Mouse (Mus musculus): ENCODE measurements at regions not wholly inside any gene's neighbourhood (a gene's known extent, or its start where the extent isn't known, plus 50 kb on each side); places are given as distances from the start of the nearest gene placed in this dataset.

GRCm38 (mm10) chr3:143822564-143823394, 382.2 kb downstream of the Lmo4 start:
- WGBS: 80% methylated on average over 8 of the region's 8 CpGs
- H3K27me3 ChIP-seq (ENCODE audit: control insufficient read depth, insufficient read depth, low read length): no peaks in the 10 kb centered on the region
- DNase-seq (ENCODE audit: low spot score) (no peak), ATAC-seq (ENCODE audit: low FRiP score) (no peak)
- no peaks in the 10 kb centered on the region for H3K36me3 ChIP-seq (replicated peaks; ENCODE audit: control insufficient read depth, insufficient read depth)
- H3K4me3 ChIP-seq (replicated peaks; ENCODE audit: low read length): no peak overlapping the region
- no peak overlapping the region for H3K27ac ChIP-seq
- no peaks in the 10 kb centered on the region for H3K9me3 ChIP-seq (ENCODE audit: control insufficient read depth, low read length)
- no peak overlapping the region for H3K9ac ChIP-seq
- H3K4me2 ChIP-seq (replicated peaks): no peak overlapping the region
- no peaks in the 10 kb centered on the region for H3K4me1 ChIP-seq (replicated peaks; ENCODE audit: control insufficient read depth, insufficient read depth, low read length)

- Histone ChIP-seq H3K27ac (no peak overlapping the region), H3K9me3 (ENCODE audit: control insufficient read depth, low read length) (no peaks in the 10 kb centered on the region), H3K9ac (no peak overlapping the region), H3K4me2 (replicated peaks) (no peak overlapping the region), H3K36me3 (replicated peaks; ENCODE audit: control insufficient read depth, insufficient read depth) (no peaks in the 10 kb centered on the region), H3K4me3 (replicated peaks; ENCODE audit: low read length) (no peak overlapping the region), H3K4me1 (replicated peaks; ENCODE audit: control insufficient read depth, insufficient read depth, low read length) (no peaks in the 10 kb centered on the region), H3K27me3 (ENCODE audit: control insufficient read depth, insufficient read depth, low read length) (no peaks in the 10 kb centered on the region)
- no peak for ATAC-seq (ENCODE audit: low FRiP score)
- 92% methylated on average over 8 of the region's 8 CpGs for whole genome bisulfite sequencing
- DNase-seq (ENCODE audit: low spot score): no peak
Measured at GRCm38 (mm10) chr3:143807544-143807943, 397.5 kb downstream of the Lmo4 start.

GRCm38 (mm10) chr3:143806940-143807339, 398.1 kb downstream of the Lmo4 start:
- no peak overlapping the region for H3K9ac ChIP-seq
- no peaks in the 10 kb centered on the region for H3K4me1 ChIP-seq (replicated peaks; ENCODE audit: control insufficient read depth, insufficient read depth, low read length)
- no peak overlapping the region for H3K4me3 ChIP-seq (replicated peaks; ENCODE audit: low read length)
- no peaks in the 10 kb centered on the region for H3K27me3 ChIP-seq (ENCODE audit: control insufficient read depth, insufficient read depth, low read length)
- no peak for ATAC-seq (ENCODE audit: low FRiP score)
- H3K9me3 ChIP-seq (ENCODE audit: control insufficient read depth, low read length): no peaks in the 10 kb centered on the region
- H3K4me2 ChIP-seq (replicated peaks): no peak overlapping the region
- H3K36me3 ChIP-seq (replicated peaks; ENCODE audit: control insufficient read depth, insufficient read depth): no peaks in the 10 kb centered on the region
- no peak overlapping the region for H3K27ac ChIP-seq
- 82% methylated on average over 3 of the region's 3 CpGs for WGBS
- no peak for DNase-seq (ENCODE audit: low spot score)

GRCm38 (mm10) chr3:143797850-143798249, 407.2 kb downstream of the Lmo4 start:
- Histone ChIP-seq H3K27ac (no peak overlapping the region), H3K27me3 (ENCODE audit: control insufficient read depth, insufficient read depth, low read length) (no peaks in the 10 kb centered on the region), H3K4me3 (replicated peaks; ENCODE audit: low read length) (no peak overlapping the region), H3K9ac (no peak overlapping the region), H3K4me2 (replicated peaks) (no peak overlapping the region), H3K36me3 (replicated peaks; ENCODE audit: control insufficient read depth, insufficient read depth) (no peaks in the 10 kb centered on the region), H3K4me1 (replicated peaks; ENCODE audit: control insufficient read depth, insufficient read depth, low read length) (no peaks in the 10 kb centered on the region), H3K9me3 (ENCODE audit: control insufficient read depth, low read length) (no peaks in the 10 kb centered on the region)
- no peak for DNase-seq (ENCODE audit: low spot score)
- no peak for ATAC-seq (ENCODE audit: low FRiP score)
- WGBS: 35% methylated on average over 5 of the region's 5 CpGs

- no peak overlapping the region for H3K27ac ChIP-seq
- H3K4me2 ChIP-seq (replicated peaks): no peak overlapping the region
- 86% methylated on average over 8 of the region's 8 CpGs for WGBS
- no peaks in the 10 kb centered on the region for H3K9me3 ChIP-seq (ENCODE audit: control insufficient read depth, low read length)
- no peak overlapping the region for H3K9ac ChIP-seq
- ATAC-seq (ENCODE audit: low FRiP score) (no peak), DNase-seq (ENCODE audit: low spot score) (no peak)
- H3K4me3 ChIP-seq (replicated peaks; ENCODE audit: low read length): no peak overlapping the region
- H3K36me3 ChIP-seq (replicated peaks; ENCODE audit: control insufficient read depth, insufficient read depth): no peaks in the 10 kb centered on the region
- no peaks in the 10 kb centered on the region for H3K27me3 ChIP-seq (ENCODE audit: control insufficient read depth, insufficient read depth, low read length)
- 0 out of 2 replicates have a peak, but pooled peaks cover 3% of the 10 kb centered on the region for H3K4me1 ChIP-seq (replicated peaks; ENCODE audit: control insufficient read depth, insufficient read depth, low read length)
Measured at GRCm38 (mm10) chr3:143790905-143791304, 414.1 kb downstream of the Lmo4 start.

GRCm38 (mm10) chr3:143789932-143790570, 415.0 kb downstream of the Lmo4 start:
- Histone ChIP-seq H3K4me3 (replicated peaks; ENCODE audit: low read length) (no peak overlapping the region), H3K4me1 (replicated peaks; ENCODE audit: control insufficient read depth, insufficient read depth, low read length) (0 out of 2 replicates have a peak, but pooled peaks cover 3% of the 10 kb centered on the region), H3K9ac (no peak overlapping the region), H3K9me3 (ENCODE audit: control insufficient read depth, low read length) (no peaks in the 10 kb centered on the region), H3K4me2 (replicated peaks) (no peak overlapping the region), H3K27me3 (ENCODE audit: control insufficient read depth, insufficient read depth, low read length) (no peaks in the 10 kb centered on the region), H3K27ac (no peak overlapping the region), H3K36me3 (replicated peaks; ENCODE audit: control insufficient read depth, insufficient read depth) (no peaks in the 10 kb centered on the region)
- no peak for ATAC-seq (ENCODE audit: low FRiP score)
- DNase-seq (ENCODE audit: low spot score): no peak
- 27% methylated on average over 8 of the region's 8 CpGs for WGBS

GRCm38 (mm10) chr3:143786889-143787288, 418.1 kb downstream of the Lmo4 start:
- no peak overlapping the region for H3K9ac ChIP-seq
- H3K4me3 ChIP-seq (replicated peaks; ENCODE audit: low read length): no peak overlapping the region
- no peak overlapping the region for H3K27ac ChIP-seq
- DNase-seq (ENCODE audit: low spot score) (no peak), ATAC-seq (ENCODE audit: low FRiP score) (no peak)
- no peaks in the 10 kb centered on the region for H3K9me3 ChIP-seq (ENCODE audit: control insufficient read depth, low read length)
- WGBS: 97% methylated on average over 8 of the region's 8 CpGs
- H3K27me3 ChIP-seq (ENCODE audit: control insufficient read depth, insufficient read depth, low read length): no peaks in the 10 kb centered on the region
- H3K4me2 ChIP-seq (replicated peaks): no peak overlapping the region
- no peaks in the 10 kb centered on the region for H3K36me3 ChIP-seq (replicated peaks; ENCODE audit: control insufficient read depth, insufficient read depth)
- H3K4me1 ChIP-seq (replicated peaks; ENCODE audit: control insufficient read depth, insufficient read depth, low read length): 0 out of 2 replicates have a peak, but pooled peaks cover 3% of the 10 kb centered on the region

- WGBS: 73% methylated on average over 3 of the region's 3 CpGs
- Histone ChIP-seq H3K36me3 (replicated peaks; ENCODE audit: control insufficient read depth, insufficient read depth) (no peaks in the 10 kb centered on the region), H3K9me3 (ENCODE audit: control insufficient read depth, low read length) (no peaks in the 10 kb centered on the region), H3K4me1 (replicated peaks; ENCODE audit: control insufficient read depth, insufficient read depth, low read length) (no peaks in the 10 kb centered on the region), H3K9ac (no peak overlapping the region), H3K4me3 (replicated peaks; ENCODE audit: low read length) (no peak overlapping the region), H3K4me2 (replicated peaks) (no peak overlapping the region), H3K27me3 (ENCODE audit: control insufficient read depth, insufficient read depth, low read length) (no peaks in the 10 kb centered on the region), H3K27ac (no peak overlapping the region)
- no peak for DNase-seq (ENCODE audit: low spot score)
- ATAC-seq (ENCODE audit: low FRiP score): no peak
Measured at GRCm38 (mm10) chr3:143784353-143784791, 420.6 kb downstream of the Lmo4 start.

- no peak for ATAC-seq (ENCODE audit: low FRiP score)
- Histone ChIP-seq H3K27ac (no peak overlapping the region), H3K9me3 (ENCODE audit: control insufficient read depth, low read length) (no peaks in the 10 kb centered on the region), H3K4me2 (replicated peaks) (no peak overlapping the region), H3K4me3 (replicated peaks; ENCODE audit: low read length) (no peak overlapping the region), H3K27me3 (ENCODE audit: control insufficient read depth, insufficient read depth, low read length) (no peaks in the 10 kb centered on the region), H3K4me1 (replicated peaks; ENCODE audit: control insufficient read depth, insufficient read depth, low read length) (no peaks in the 10 kb centered on the region), H3K36me3 (replicated peaks; ENCODE audit: control insufficient read depth, insufficient read depth) (no peaks in the 10 kb centered on the region), H3K9ac (no peak overlapping the region)
- WGBS: 68% methylated on average over 2 of the region's 2 CpGs
- DNase-seq (ENCODE audit: low spot score): no peak
Measured at GRCm38 (mm10) chr3:143778161-143778560, 426.9 kb downstream of the Lmo4 start.
